Mouse (Mus musculus) neural tube, embryonic 12.5 days (tissue): ENCODE results near the gene Diaph2. TPM values are rescaled to one million over a fixed set of nuclear protein-coding genes. Genes with fewer than 3 reads are reported as not detected.
"Not testable (repeated sequence)": the region's sequence is repeated elsewhere in the genome, so short reads cannot be mapped to it uniquely, and the experiment has no call there.

Experiments
- ATAC-seq: fragments of 200-750 bp; cut with Nextera tagmentation; 2 replicates; pipeline ENCODE4 v1.8.0; 2017; ENCODE audit warnings: low read depth, mild to moderate bottlenecking, moderate TSS enrichment, moderate library complexity; ENCODE audit not compliant: low FRiP score
- H3K27ac ChIP-seq: fragments of 300-500 bp; sonication (generic); 2 replicates; pipeline ENCODE4 v1.5.1; 2016
- H3K27me3 ChIP-seq: fragments of 300-500 bp; sonication (generic); replicated peaks from 2 replicates; pipeline ENCODE4 v1.6.1; 2016; ENCODE audit warnings: mild to moderate bottlenecking
- H3K36me3 ChIP-seq: fragments of 300-500 bp; sonication (generic); 2 replicates; pipeline ENCODE4 v1.6.1; 2016; ENCODE audit warnings: mild to moderate bottlenecking
- H3K4me1 ChIP-seq: fragments of 300-500 bp; sonication (generic); 2 replicates; pipeline ENCODE4 v1.6.1; 2016
- H3K4me2 ChIP-seq: fragments of 300-500 bp; sonication (generic); replicated peaks from 2 replicates; pipeline ENCODE4 v1.6.1; 2016; ENCODE audit warnings: mild to moderate bottlenecking
- H3K4me3 ChIP-seq: fragments of 300-500 bp; sonication (generic); 2 replicates; pipeline ENCODE4 v1.5.1; 2016
- H3K9ac ChIP-seq: fragments of 300-500 bp; sonication (generic); 2 replicates; pipeline ENCODE4 v1.6.1; 2016; ENCODE audit warnings: mild to moderate bottlenecking
- H3K9me3 ChIP-seq: fragments of 300-500 bp; sonication (generic); 2 replicates; pipeline ENCODE4 v1.6.1; 2016; ENCODE audit warnings: mild to moderate bottlenecking
- WGBS: fragments of 180-500 bp; shearing (Covaris S2); methylation state at CpG from one replicate; pipeline ENCODE4 v1.1.7; 2016; 5-methylcytosine and 5-hydroxymethylcytosine counted together
- polyA plus RNA-seq: library from polyadenylated mRNA; unstranded; fragments of >200 nt; fragmentation: Nextera tagmentation; extraction: Ambion mirVana; gene quantifications from 2 replicates; pipeline ENCODE4 v1.2.1, GENCODE M21; 2016

Gene Diaph2
- polyA plus RNA-seq, 1 experiment from 2014 or later = 4.9 TPM

DNA sequence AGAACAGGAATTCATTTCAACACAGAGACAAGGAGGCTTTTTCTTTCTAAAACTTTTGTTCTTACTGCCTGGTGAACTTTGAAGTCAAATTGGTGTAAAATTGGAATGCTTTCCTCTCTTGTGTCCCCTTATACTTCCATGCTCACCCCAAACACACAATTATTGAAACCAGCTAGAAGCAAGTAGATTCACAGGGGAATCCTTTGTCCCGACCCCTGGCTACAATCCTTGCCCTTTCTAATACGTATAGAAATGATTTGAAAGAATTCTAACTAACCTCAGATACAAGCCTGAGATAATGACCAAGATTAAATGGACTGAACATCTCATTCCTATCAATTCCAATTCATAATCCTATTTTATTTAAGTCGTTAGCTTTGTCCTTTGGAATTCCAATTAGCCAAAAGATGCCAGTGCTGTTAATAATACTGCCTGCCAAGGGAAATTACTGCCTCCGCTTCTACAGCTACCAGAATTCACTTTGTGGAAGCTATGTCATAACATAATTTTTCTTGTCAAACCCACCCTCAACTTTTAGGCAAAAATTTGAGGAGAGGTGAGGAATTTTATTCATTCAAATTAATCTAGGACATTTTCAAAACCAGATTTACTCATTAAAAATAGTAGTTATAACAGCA is 644.1 kb downstream of the Diaph2 start:
- no peaks in the 10 kb centered on the region for H3K4me1 ChIP-seq
- H3K4me3 ChIP-seq = no peak overlapping the region
- no peaks in the 10 kb centered on the region for H3K27me3 ChIP-seq
- no peaks in the 10 kb centered on the region for H3K36me3 ChIP-seq
- no peak overlapping the region for H3K4me2 ChIP-seq
- WGBS = 49% methylated on average over 4 of the region's 4 CpGs
- no peaks in the 10 kb centered on the region for H3K9me3 ChIP-seq
- ATAC-seq = no peak
- H3K27ac ChIP-seq = no peak overlapping the region
- no peak overlapping the region for H3K9ac ChIP-seq

DNA sequence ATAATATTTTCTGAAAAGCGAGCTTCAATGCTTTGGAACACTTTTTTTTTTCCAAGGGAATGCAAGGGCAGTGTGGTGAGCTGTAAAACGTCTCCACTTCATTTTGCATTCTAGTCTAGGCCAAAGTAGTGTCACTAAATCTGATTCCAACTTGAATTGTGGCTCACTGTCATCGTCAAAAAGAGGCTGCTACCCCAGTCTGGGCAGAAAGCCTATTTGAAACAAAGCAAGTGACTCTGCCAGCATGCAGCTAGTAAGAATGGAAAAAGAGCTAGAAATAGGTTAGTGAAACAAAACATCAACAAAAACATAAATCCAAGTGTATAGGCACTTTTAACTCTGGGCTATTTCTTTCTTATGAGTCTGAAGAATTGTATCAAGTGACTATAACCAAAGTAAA is 653.7 kb downstream of the Diaph2 start:
- 35% methylated on average over 3 of the region's 3 CpGs for WGBS
- no peak for ATAC-seq
- Histone ChIP-seq H3K4me3 (no peak overlapping the region), H3K9me3 (no peaks in the 10 kb centered on the region), H3K4me2 (no peak overlapping the region), H3K36me3 (no peaks in the 10 kb centered on the region), H3K4me1 (no peaks in the 10 kb centered on the region), H3K27ac (no peak overlapping the region), H3K27me3 (no peaks in the 10 kb centered on the region), H3K9ac (no peak overlapping the region)

DNA sequence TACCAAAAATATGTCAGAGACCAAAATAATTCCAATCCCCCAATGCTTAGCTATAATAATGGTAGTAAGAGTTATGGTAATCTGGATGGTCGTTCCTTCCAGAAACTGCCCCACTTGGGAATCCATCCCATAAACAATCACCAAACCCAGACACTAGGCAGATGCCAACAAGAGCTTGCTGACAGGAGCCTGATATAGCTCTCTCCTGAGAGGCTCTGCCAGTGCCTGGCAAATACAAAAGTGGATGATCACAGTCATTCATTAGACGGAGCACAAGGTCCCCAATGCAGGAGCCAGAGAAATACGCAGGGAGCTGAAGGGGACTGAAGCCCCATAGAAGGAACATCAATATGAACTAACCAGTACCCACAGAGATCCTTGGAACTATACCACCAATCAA is 657.9 kb downstream of the Diaph2 start:
- WGBS = 78% methylated on average over 3 of the region's 3 CpGs
- H3K4me1 ChIP-seq, H3K27ac ChIP-seq, H3K4me3 ChIP-seq, H3K9ac ChIP-seq, H3K36me3 ChIP-seq, H3K9me3 ChIP-seq, H3K27me3 ChIP-seq, H3K4me2 ChIP-seq, ATAC-seq: not testable (repeated sequence)

DNA sequence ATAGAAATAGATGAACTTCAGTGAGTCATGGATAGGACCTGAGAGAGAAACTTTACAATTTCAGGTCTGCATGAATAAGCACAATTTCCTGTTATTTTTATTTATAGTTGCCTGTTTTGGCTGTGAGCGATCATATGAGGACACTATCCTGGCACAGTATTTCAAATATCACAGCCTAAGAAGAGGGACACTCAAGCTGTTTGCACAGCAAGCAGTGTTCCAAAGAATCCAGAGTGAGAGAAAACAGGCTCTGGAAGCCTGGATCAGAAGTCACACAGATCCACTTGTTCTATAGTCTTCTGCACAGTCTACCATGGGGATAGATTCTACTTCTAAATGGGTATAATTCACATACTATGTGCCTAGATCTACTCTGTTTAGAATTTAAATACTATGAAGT is 659.4 kb downstream of the Diaph2 start:
- H3K27ac ChIP-seq = no peak overlapping the region
- WGBS = 100% methylated on average over 1 of the region's 1 CpGs
- no peak overlapping the region for H3K4me3 ChIP-seq
- H3K9me3 ChIP-seq = no peaks in the 10 kb centered on the region
- no peaks in the 10 kb centered on the region for H3K4me1 ChIP-seq
- H3K9ac ChIP-seq = no peak overlapping the region
- no peak for ATAC-seq
- no peak overlapping the region for H3K4me2 ChIP-seq
- H3K36me3 ChIP-seq = no peaks in the 10 kb centered on the region
- H3K27me3 ChIP-seq = no peaks in the 10 kb centered on the region

DNA sequence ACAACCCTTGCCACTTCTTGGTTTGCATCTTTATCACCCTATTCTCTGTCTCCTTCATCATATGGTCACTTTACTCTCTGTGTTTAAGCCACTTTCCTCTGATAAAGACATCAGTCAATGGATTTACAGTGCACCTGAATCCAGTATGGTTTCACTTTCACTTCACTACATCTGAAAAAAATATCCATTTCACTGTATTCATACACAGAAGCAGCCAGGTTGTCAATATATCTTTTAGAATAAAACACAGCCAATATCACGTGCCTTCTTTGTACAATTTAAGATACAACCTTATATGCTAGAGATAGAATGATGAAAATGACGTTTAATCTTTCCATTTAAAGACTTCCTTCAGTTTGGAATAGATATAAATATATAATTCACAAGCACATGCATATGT is 673.6 kb downstream of the Diaph2 start:
- no peaks in the 10 kb centered on the region for H3K36me3 ChIP-seq
- no peaks in the 10 kb centered on the region for H3K4me1 ChIP-seq
- no peak overlapping the region for H3K9ac ChIP-seq
- H3K4me2 ChIP-seq = no peak overlapping the region
- H3K4me3 ChIP-seq = no peak overlapping the region
- H3K27ac ChIP-seq = no peak overlapping the region
- no peak for ATAC-seq
- no peaks in the 10 kb centered on the region for H3K9me3 ChIP-seq
- H3K27me3 ChIP-seq = no peaks in the 10 kb centered on the region
- WGBS = 82% methylated on average over 2 of the region's 2 CpGs

DNA sequence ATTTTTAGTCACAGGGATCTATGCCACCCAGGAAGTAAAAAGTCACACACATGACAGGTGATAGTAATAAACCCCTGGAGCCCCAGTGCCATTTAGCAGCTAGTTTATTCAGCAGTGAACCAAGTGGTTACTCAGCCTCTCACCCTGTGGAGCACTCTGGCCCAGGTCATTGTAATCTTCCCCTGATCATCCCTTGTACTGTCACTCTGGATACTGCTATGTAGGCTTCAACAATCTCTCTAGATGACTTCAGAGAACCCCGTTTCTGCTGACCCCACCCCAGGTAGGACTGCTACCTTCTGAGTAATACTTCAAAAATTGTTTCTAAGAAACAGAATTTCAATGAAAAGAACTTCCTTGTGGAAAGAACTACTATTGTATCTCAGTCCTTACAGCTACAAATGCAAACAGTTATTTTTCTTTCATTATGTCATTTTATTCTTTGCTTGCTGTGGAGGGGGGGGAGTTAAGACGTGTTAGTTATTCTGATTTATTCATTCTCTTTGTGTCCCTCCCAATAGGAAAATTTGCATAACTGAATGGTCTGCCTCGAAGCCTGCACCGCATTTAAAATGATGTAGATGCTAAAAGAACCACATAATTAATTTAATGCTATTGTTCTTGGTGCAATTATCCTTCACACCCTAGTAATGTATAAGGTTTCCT is 702.4 kb downstream of the Diaph2 start:
- no peaks in the 10 kb centered on the region for H3K9me3 ChIP-seq
- no peak for ATAC-seq

DNA sequence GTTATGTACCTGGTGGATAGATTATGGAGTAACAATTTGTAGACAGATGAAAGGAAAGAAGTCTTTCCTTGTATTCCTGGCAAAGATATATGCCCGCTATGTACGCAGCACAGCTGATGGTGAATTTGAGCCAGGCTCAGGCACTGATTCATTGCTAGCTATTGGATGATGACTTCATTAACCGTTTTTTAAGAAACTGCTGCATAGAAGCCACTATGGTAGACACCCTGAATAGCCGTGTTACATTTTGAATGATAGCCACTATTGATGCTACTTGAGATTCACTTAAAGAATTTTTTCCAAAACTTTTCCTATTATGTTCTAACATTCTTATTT is 702.9 kb downstream of the Diaph2 start:
- no peaks in the 10 kb centered on the region for H3K4me1 ChIP-seq
- H3K36me3 ChIP-seq = no peaks in the 10 kb centered on the region
- H3K9ac ChIP-seq = no peak overlapping the region
- no peak overlapping the region for H3K27ac ChIP-seq
- 51% methylated on average over 4 of the region's 4 CpGs for WGBS
- no peak for ATAC-seq
- no peak overlapping the region for H3K4me3 ChIP-seq
- no peaks in the 10 kb centered on the region for H3K27me3 ChIP-seq
- no peaks in the 10 kb centered on the region for H3K9me3 ChIP-seq
- H3K4me2 ChIP-seq = no peak overlapping the region

More for the DNA sequence above, 702.4 kb downstream of the Diaph2 start:
- Histone ChIP-seq H3K27me3 (no peaks in the 10 kb centered on the region), H3K4me3 (no peak overlapping the region), H3K27ac (no peak overlapping the region), H3K9ac (no peak overlapping the region), H3K4me1 (no peaks in the 10 kb centered on the region), H3K4me2 (no peak overlapping the region), H3K36me3 (no peaks in the 10 kb centered on the region)
- WGBS = 37% methylated on average over 4 of the region's 4 CpGs

DNA sequence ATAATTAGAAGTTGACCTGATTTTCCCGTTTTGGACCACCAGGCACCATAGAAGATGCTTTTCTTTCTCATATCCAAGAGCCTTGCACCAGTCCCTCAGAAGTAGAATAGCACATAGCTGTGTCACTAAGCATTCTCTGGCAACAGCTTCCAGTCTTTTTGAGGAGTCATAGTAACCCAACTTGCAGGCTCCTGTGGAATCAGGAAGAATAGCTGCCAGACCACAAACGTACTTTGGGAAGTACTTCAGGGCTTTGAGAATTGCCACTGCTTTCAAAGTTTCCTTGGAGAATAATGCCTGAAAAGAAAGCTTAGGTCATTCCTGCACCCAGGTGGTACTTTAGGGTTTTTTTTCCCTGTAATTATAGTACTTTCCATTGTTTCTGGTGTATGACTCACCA is 723.6 kb downstream of the Diaph2 start:
- WGBS = 40% methylated on average over 2 of the region's 2 CpGs
- no peaks in the 10 kb centered on the region for H3K27me3 ChIP-seq
- H3K36me3 ChIP-seq = no peaks in the 10 kb centered on the region
- no peak overlapping the region for H3K27ac ChIP-seq
- no peak overlapping the region for H3K4me3 ChIP-seq
- no peak overlapping the region for H3K9ac ChIP-seq
- no peak for ATAC-seq
- no peaks in the 10 kb centered on the region for H3K9me3 ChIP-seq
- no peaks in the 10 kb centered on the region for H3K4me1 ChIP-seq
- H3K4me2 ChIP-seq = no peak overlapping the region

DNA sequence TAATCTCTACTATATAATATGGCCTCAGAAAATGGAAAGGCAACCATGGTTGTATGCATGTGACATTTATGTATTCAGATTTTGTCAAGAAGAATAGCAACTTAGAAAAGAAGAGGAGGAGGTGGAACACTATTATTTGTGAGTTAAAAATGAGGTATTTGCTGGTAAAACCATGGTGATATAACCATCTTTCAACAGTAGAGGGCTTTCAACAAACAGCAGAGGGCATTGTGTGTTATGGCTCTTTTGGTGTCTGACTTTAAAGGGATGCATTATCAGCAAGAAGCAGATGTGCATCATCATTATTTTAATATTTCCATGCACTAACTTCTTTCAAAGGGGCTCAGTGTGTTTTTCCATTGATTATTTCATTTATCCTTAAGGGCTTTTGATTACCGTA is 731.3 kb downstream of the Diaph2 start:
- no peaks in the 10 kb centered on the region for H3K27me3 ChIP-seq
- no peak overlapping the region for H3K27ac ChIP-seq
- 92% methylated on average over 1 of the region's 1 CpGs for WGBS
- no peaks in the 10 kb centered on the region for H3K36me3 ChIP-seq
- no peak overlapping the region for H3K4me2 ChIP-seq
- no peak overlapping the region for H3K4me3 ChIP-seq
- no peaks in the 10 kb centered on the region for H3K4me1 ChIP-seq
- H3K9ac ChIP-seq = no peak overlapping the region
- no peaks in the 10 kb centered on the region for H3K9me3 ChIP-seq
- ATAC-seq = no peak

DNA sequence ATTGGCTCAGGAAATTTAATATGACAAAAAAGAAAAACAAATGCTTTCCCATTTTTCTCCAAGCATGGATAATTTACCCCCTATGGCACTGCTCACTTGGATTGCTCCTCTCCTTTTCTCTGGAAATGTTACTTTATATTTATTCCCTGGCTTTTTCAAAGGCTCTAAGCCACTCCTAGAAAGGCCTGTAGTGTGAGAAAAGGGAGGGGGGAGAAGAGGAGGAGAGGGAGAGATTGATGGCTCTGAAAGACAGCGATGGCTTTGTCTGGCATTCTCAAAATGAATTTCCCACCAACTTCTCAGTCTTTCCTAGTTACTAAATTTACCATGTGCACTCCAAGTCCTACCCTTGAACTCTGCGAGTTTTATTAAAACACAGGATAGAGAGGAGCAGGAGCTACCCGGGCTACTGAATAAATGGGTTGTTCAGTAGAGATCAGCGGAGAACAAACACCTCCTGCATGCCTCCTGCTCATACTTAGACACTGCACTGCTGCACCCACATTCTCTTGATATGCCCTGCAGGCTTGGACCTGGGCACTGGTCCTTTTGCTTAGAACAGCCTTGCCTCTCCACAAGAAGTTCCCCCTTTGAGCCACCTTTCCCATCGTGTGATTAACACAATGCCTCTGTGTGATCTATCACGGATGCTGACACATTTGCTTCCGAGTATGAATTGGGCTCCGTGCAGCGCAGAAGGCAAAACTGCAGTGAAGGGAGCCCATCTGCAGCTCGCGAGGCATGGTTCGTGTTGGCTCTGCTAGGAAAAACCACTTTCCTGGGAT is 753.3 kb downstream of the Diaph2 start:
- H3K27ac ChIP-seq = no peak overlapping the region
- 37% methylated on average over 12 of the region's 12 CpGs for WGBS
- ATAC-seq = peak; percentile 81

DNA sequence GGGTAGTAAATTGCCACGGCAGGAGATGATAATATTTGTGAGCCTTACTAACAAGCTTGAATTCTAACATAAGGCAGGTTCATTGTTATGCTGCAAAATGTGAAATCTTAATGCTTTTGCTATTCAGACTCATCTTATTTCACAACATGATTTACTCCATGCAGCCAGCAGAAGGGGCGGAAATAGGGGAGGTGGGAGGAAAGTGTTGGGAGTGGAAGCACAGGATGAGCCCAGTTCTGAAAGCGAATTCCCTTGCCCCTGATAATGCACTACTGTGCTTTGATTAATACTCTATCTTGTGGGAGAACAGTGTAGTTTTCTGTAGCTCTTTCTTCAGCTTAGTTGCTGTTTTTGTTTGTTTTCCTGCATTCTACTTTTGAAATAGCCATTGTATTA is 753.9 kb downstream of the Diaph2 start:
- no peak overlapping the region for H3K4me3 ChIP-seq
- ATAC-seq = peak; percentile 38; the same call in 1 of the 2 replicates

More for the DNA sequence above, 753.3 kb downstream of the Diaph2 start:
- Histone ChIP-seq H3K36me3 (no peaks in the 10 kb centered on the region), H3K4me2 (peak overlapping the region; percentile 44), H3K27me3 (no peaks in the 10 kb centered on the region), H3K4me1 (no peaks in the 10 kb centered on the region; the same call in 1 of the 2 replicates), H3K9ac (no peak overlapping the region), H3K9me3 (no peaks in the 10 kb centered on the region), H3K4me3 (0 out of 2 replicates have a peak overlapping the region, but pooled peaks have one; percentile 8)

DNA sequence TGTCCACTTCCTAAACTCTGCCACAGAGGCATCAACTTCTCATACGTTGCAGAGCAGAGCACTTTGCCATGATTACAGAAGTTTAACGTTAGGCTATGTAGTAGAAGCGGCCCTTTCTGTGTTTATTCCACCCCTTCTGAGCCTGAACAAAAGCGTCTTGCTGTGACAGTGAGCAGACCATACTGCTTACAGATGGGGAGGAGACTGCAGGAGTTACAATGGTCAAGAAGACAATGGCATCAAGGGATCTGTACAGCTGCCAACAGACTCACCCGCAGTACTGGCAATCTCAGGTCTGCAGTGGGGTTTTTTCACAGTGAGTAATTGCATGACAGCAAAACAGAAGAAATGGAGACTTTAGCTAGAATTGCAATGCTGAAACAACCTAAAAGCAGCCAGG is 756.1 kb downstream of the Diaph2 start:
- H3K4me2 ChIP-seq = no peak overlapping the region
- H3K27me3 ChIP-seq = no peaks in the 10 kb centered on the region
- H3K27ac ChIP-seq = no peak overlapping the region
- no peak overlapping the region for H3K4me3 ChIP-seq
- H3K9ac ChIP-seq = no peak overlapping the region
- no peaks in the 10 kb centered on the region for H3K9me3 ChIP-seq
- H3K36me3 ChIP-seq = no peaks in the 10 kb centered on the region
- no peaks in the 10 kb centered on the region; the same call in 1 of the 2 replicates for H3K4me1 ChIP-seq
- 0 out of 2 replicates have a peak, but pooled peaks have one; percentile 59 for ATAC-seq
- 22% methylated on average over 5 of the region's 5 CpGs for WGBS

More for the DNA sequence above, 753.9 kb downstream of the Diaph2 start:
- Histone ChIP-seq H3K27me3 (no peaks in the 10 kb centered on the region), H3K9me3 (no peaks in the 10 kb centered on the region), H3K9ac (no peak overlapping the region), H3K27ac (no peak overlapping the region), H3K36me3 (no peaks in the 10 kb centered on the region), H3K4me2 (peak overlapping the region; percentile 44), H3K4me1 (no peaks in the 10 kb centered on the region; the same call in 1 of the 2 replicates)
- WGBS = 42% methylated on average over 3 of the region's 3 CpGs
